Mouse (Mus musculus): Measurements from ENCODE around the gene Pdia4.

DNA sequence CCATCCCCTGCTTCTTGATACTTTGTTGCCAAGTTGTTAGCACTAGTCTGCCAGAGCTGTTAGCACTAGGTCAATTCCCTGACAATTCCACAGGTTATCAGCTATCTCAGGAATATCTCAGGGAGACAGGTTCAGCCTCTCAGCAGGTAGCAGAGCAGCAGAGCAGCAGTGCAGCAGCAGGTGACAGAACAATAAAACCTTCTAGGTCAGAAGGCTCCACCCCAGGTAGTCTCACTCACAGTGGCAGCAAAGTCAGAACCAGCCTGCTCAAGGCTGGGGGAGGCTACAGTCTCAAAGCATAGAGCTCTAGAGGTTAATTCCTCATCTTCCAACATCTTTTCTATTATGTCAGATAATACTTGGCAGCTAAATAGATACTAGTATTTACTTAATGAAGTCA, 32.5 kb upstream of the Pdia4 start:
- TF ChIP-seq POLR2A (IDR thresholded peaks at IDR 0.05; ENCODE audit: control insufficient read depth, low read depth, low read length) (no peak), CTCF (IDR thresholded peaks at IDR 0.05; ENCODE audit: control insufficient read depth, insufficient read depth, insufficient replicate concordance, low read depth, low read length) (no peak)

Data from testis, adult 2 months (tissue).